Mouse (Mus musculus) CD4-positive, CD25-positive, alpha-beta regulatory T cell, adult 4 months (primary cell): Measurements from ENCODE around the gene Olfr1212. TPM values are rescaled to one million over a fixed set of nuclear protein-coding genes. Genes with fewer than 3 reads are reported as not detected.

Source experiments
- ATAC-seq: one replicate; pipeline ENCODE4 v1.8.0; 2017
- polyA plus RNA-seq, 2 experiments: library from polyadenylated mRNA; unstranded; fragments of 100-300 nt; shearing (Covaris generic); gene quantifications; one replicate each; pipeline ENCODE4 v1.2.1; 2017

Olfr1212 gene
- polyA plus RNA-seq = not detected

DNA sequence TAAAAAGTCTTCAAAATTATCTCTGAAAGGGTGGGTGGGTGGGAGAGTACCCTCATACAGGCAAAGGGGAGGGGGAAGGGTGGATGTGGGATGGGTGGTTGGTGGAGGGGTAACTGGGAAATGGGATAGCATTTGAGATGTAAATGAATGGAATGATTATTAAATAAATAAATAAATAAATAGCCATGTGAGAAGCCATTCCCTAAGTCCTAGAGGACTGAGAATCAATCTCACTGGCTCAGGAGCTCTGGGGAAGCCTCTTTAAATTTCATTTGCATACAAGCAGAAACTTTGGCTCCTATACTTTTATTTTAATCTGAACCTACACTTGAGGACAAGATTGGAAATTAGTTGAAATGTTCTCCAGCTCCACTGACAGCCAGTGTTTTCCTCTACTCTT, at the start of gene Olfr1212:
Olfr1212 (plus strand) TSS at position 301 of the 400 bp plus-strand sequence.
- no peak for ATAC-seq

DNA sequence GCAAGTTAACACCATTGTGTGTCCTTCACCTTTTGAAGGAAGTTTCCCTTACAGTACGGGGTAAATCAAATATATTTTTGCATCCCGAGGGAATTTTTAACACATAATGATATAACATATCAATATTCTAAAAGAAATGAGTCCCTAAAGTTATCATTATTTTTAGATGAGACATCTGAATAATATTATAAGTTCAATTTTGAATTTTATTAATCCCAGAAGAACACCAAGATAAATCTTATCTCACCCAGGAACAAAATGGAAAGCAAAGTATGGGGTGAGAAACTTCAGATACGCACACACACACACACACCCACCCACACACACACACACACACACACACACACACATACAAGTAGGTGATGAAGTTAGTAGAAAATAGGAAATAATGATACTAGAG, 38.7 kb upstream of the Olfr1212 start, which contains the start of gene Olfr1209:
Olfr1209 (minus strand) TSS at position 101 of the 400 bp plus-strand sequence.
- no peak for ATAC-seq

DNA sequence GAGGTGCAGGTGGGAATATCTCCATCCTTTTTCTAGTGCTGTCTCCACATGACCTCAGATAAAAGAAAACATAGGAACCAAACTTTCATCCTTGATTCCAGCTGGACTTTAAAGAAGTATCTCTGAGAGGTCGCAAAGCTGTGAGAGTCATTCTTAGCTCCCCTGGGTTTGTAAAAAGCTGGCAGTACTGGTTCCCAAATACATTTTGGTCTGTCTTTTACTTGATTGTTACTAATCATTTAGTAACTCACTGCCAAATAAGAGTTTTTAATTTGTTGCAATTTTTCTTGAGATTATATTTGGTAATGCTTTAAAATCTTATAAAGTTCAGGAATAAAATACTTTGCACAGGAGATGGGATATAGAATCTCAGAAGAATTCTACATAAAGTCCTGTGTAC, 15.8 kb upstream of the Olfr1212 start, which contains the start of gene Olfr1211:
Olfr1211 (minus strand) TSS at position 101 of the 400 bp plus-strand sequence.
- no peak for ATAC-seq

DNA sequence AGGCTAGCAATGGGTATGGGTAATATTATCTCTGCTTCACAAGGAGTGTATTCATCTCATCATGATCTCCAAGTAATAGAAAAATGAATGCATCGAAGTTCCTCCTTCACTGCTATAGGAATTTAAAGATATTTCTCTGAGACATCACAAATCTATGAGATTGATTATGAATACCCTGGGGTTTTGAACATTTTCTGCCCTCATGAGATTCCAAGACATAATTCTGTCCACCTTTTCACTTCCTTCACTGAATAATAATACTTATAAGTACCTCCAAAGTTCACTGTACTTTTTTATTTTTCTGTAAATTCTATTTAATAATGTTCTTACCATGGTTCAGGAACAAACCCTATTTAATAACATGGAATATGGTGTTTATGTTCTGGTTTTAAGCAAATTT, 26.4 kb downstream of the Olfr1212 start, which contains the start of gene Gm13762:
Gm13762 (minus strand) TSS at position 101 of the 400 bp plus-strand sequence.
- no peak for ATAC-seq

DNA sequence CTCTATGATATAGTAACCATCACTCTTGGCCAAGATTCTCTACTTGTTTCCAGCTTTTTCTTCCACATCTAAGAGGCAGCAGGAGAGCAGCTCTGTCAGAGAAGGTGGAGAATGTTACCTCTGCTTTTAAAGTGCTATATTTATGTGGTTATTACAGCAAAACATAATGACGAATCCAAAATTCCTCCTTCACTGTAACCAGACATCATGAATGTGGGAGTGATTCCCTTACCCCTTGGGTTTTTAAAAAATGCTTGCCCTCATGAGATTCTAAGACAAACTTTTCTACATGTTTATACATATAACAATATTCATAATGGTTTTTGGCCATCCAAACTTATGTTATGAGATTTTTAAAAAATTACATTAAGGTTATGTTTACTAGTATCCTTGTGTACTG, 38.8 kb downstream of the Olfr1212 start, which contains the start of gene Olfr1214:
Olfr1214 (minus strand) TSS at position 101 of the 400 bp plus-strand sequence.
- ATAC-seq = no peak

DNA sequence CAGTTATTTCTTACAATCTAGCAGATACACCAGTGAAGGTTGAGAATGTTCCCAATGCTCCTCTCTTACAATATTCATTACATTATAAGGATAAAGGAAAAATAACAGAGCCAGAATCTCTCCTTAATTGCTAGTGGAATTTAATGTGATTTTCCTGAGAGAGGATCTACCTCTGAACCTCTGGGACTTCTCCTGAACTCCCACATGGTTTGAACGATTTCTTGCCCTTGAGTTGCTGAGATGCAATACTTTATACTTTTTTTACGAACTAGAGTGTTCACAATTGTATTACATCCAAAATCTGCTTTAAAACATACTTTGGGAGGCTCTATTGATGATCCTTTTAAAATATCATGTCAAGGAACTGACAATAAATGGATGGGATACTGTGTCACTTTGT, 53.1 kb downstream of the Olfr1212 start, which contains the start of gene Olfr1215:
Olfr1215 (minus strand) TSS at position 101 of the 400 bp plus-strand sequence.
- ATAC-seq = no peak

Other genes starting within 250 kb of the Olfr1212 start
- gene Olfr1196, start 249.4 kb upstream of the Olfr1212 start, polyA plus RNA-seq = not detected
- gene Olfr1197, start 221.6 kb upstream of the Olfr1212 start, polyA plus RNA-seq = under 1 TPM in 1 of 2 experiments, not detected in 1; 0.20 TPM
- gene Olfr1198, start 202.6 kb upstream of the Olfr1212 start, polyA plus RNA-seq = under 1 TPM in 1 of 2 experiments, not detected in 1; 0.09 TPM
- not detected for gene Olfr1199, start 193.5 kb upstream of the Olfr1212 start, polyA plus RNA-seq
- gene Olfr1200, start 183.5 kb upstream of the Olfr1212 start, polyA plus RNA-seq = under 1 TPM in 1 of 2 experiments, not detected in 1; 0.11 TPM
- not detected for gene Olfr1201, start 160.9 kb upstream of the Olfr1212 start, polyA plus RNA-seq
- gene Olfr1202, start 139.5 kb upstream of the Olfr1212 start, polyA plus RNA-seq = not detected
- not detected for gene Olfr1205, start 124.2 kb upstream of the Olfr1212 start, polyA plus RNA-seq
- not detected for gene Olfr1204, start 104.7 kb upstream of the Olfr1212 start, polyA plus RNA-seq
- not detected for gene Olfr1206, start 90.7 kb upstream of the Olfr1212 start, polyA plus RNA-seq
- gene Olfr1208, start 51.7 kb upstream of the Olfr1212 start, polyA plus RNA-seq = under 1 TPM in 1 of 2 experiments, not detected in 1; 0.11 TPM
- gene Olfr1209, start 38.8 kb upstream of the Olfr1212 start, polyA plus RNA-seq = not detected
- gene Olfr1211, start 15.9 kb upstream of the Olfr1212 start, polyA plus RNA-seq = not detected
- not detected for gene Gm13762, start 26.3 kb downstream of the Olfr1212 start, polyA plus RNA-seq
- gene Olfr1214, start 38.7 kb downstream of the Olfr1212 start, polyA plus RNA-seq = not detected
- gene Olfr1215, start 53.0 kb downstream of the Olfr1212 start, polyA plus RNA-seq = not detected
- not detected for gene Olfr1216, start 64.4 kb downstream of the Olfr1212 start, polyA plus RNA-seq
- not detected for gene Olfr1217, start 78.1 kb downstream of the Olfr1212 start, polyA plus RNA-seq
- gene Olfr1218, start 107.2 kb downstream of the Olfr1212 start, polyA plus RNA-seq = not detected
- not detected for gene Olfr1219, start 129.5 kb downstream of the Olfr1212 start, polyA plus RNA-seq
- gene Olfr1220, start 152.9 kb downstream of the Olfr1212 start, polyA plus RNA-seq = under 1 TPM in 1 of 2 experiments, not detected in 1; 0.08 TPM
- gene Olfr1221, start 163.3 kb downstream of the Olfr1212 start, polyA plus RNA-seq = not detected
- gene Olfr1222, start 179.1 kb downstream of the Olfr1212 start, polyA plus RNA-seq = not detected
- gene Olfr1223, start 197.6 kb downstream of the Olfr1212 start, polyA plus RNA-seq = not detected
- gene Olfr1224-ps1, start 210.1 kb downstream of the Olfr1212 start, polyA plus RNA-seq = not detected
- gene Olfr1225, start 220.7 kb downstream of the Olfr1212 start, polyA plus RNA-seq = under 1 TPM in 1 of 2 experiments, not detected in 1; 0.08 TPM
- gene Olfr1226, start 246.1 kb downstream of the Olfr1212 start, polyA plus RNA-seq = not detected